Mouse (Mus musculus): Measurements from ENCODE around the gene Sbds. TPM values are rescaled to one million over a fixed set of nuclear protein-coding genes. Genes with fewer than 3 reads are reported as not detected.

Sbds gene
- total RNA-seq (2015; ENCODE audit: low replicate concordance) = 32.7 and 57.3 TPM in 2 replicates
- total RNA-seq (2017; ENCODE audit: low replicate concordance) = 58.0 and 71.3 TPM in 2 replicates

GRCm38 (mm10) chr5:130255017-130255720 is at the start of gene Sbds, which contains the start of gene Tyw1:
Gene Sbds (minus strand): TSS chr5:130255530.
Gene Tyw1 (plus strand): TSS chr5:130255619.
- ATAC-seq (replicated peaks; ENCODE audit: low FRiP score, poor library complexity, severe bottlenecking) = peak; percentile 82

DNA sequence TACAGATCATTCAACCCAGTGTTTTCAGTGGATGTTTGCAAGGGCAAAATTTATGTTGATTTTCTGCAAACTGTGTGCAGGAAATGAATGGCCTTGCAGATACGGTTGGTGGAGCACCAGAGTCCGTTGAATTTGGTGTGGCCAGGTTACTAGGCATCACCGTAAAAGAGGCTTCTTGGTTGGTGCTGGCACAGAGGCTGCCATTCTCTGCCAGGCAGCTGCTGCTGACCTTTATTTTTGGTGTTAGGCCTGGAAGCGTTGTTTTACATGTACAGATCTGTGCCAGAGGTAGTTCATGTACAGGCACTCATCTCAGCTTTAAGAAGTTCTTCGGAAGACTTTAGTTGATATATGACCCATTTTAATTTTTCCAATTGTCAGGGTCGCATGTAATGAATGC is 48.3 kb upstream of the Sbds start:
- ATAC-seq (replicated peaks; ENCODE audit: low FRiP score, poor library complexity, severe bottlenecking) = no peak

DNA sequence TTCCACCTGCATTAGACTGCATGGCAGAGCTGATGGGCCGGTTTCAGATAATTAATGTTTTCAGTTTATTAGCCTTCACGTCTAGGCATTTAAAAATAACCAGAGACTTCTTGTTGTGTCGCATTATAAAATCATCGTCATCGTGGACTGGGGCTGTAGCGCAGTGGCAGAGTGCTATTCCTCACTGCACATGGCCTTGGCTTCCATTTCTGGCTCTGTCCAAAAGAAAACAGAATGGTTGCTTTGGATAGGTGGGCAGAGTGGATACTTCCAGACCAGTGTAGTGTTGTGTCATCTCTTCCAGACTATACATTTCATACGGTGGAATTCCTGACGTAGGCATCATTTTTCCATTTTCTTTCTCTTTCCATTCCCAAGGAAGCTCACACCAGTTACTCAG is 44.2 kb upstream of the Sbds start:
- ATAC-seq (replicated peaks; ENCODE audit: low FRiP score, poor library complexity, severe bottlenecking) = no peak

DNA sequence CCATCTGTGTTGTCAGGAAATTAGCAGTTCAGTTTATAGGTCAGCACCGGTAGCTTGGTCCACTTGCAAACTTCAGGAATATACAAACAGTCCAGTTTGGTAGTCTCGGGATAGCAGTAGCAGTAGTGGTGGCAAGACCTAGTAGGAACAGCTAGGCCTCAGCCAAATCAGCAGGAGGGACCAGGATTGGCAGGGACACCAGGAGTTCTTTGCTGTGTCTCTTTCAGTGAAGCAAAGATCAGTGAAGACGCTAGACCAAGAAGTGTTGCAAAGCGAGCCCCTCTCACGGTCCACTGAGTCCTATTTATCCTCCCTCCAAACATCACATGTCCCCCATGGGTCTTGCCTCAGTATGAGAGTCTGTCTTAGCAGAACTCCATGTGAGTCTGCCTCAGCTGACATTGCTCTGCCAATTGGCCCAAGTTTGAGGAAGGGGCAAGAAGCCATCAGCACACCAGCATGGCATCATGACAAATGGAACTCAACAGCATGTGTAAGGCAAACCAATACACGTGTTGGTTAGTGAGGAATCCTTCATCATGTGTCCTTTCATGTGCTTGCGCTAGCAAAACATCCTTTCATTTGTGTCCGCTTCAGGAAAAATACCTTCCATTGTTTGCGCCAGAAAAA is 43.6 kb upstream of the Sbds start:
- no peak for ATAC-seq (replicated peaks; ENCODE audit: low FRiP score, poor library complexity, severe bottlenecking)

GRCm38 (mm10) chr5:130296071-130296470 is 40.7 kb upstream of the Sbds start:
- no peak for ATAC-seq (replicated peaks; ENCODE audit: low FRiP score, poor library complexity, severe bottlenecking)

GRCm38 (mm10) chr5:130294598-130294997 is 39.3 kb upstream of the Sbds start:
- ATAC-seq (replicated peaks; ENCODE audit: low FRiP score, poor library complexity, severe bottlenecking) = no peak

DNA sequence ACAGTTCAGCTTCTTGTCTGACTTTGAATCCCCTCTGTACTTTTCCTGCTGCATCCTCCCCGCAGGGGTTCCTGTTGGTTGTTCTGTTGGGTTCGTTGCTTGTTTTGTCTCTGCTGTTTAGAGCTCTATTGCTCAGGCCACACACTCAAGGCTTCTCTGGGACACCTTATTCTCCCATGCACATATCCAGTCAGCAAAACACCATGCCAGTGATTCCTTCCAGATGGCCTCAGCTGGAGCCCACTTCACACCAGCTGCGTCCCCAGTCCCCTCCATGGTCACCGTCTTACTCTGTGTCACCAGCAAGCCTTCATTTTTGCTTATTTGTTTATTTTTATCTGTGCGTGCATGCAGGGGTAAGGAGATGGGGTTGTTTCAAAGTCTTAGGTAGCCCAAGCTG is 38.6 kb upstream of the Sbds start:
- ATAC-seq (replicated peaks; ENCODE audit: low FRiP score, poor library complexity, severe bottlenecking) = no peak

GRCm38 (mm10) chr5:130292976-130293375 is 37.6 kb upstream of the Sbds start:
- no peak for ATAC-seq (replicated peaks; ENCODE audit: low FRiP score, poor library complexity, severe bottlenecking)

- no peak for ATAC-seq (replicated peaks; ENCODE audit: low FRiP score, poor library complexity, severe bottlenecking)
These were observed 35.4 kb upstream of the Sbds start for GRCm38 (mm10) chr5:130290775-130291174.

DNA sequence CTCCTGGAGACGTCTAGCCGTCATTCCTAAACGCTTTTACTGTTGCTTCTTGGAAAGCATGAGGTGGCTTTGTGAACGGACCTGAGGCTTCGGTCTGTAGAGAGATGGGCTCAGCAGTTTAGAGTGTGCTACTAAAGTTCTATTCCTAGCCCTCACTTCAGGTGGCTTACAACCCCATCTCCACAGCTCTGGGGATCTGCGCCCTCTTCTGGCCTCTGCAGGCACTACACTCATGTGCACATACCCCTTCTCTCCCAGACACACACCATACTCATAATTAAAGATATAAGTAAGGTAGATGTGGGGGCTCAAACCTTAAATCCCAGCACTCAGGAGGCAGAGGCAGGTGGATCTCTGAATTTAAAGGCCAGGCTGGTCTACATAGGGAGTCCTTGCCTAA is 34.9 kb upstream of the Sbds start:
- ATAC-seq (replicated peaks; ENCODE audit: low FRiP score, poor library complexity, severe bottlenecking) = no peak

DNA sequence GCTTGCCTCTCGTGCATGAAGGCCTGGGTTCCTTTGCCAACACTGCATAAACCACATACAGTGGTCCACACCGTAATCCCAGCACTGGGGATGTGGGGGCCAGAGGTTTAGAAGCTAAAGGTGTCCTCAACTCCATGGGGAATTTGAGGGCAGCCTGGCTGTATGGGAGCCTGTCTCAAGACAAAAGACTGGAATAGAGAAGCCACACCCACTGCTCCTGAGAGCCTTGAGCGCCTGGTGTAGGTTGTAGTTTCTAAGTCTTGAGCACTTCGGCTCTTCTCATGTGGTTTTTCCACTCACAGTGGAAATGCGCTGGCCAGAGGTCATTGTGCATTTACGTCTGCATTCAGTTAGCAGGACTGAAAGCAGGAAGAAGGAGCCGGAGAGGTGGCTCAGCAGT is 32.8 kb upstream of the Sbds start:
- no peak for ATAC-seq (replicated peaks; ENCODE audit: low FRiP score, poor library complexity, severe bottlenecking)

- ATAC-seq (replicated peaks; ENCODE audit: low FRiP score, poor library complexity, severe bottlenecking) = no peak
These were observed 27.9 kb upstream of the Sbds start for GRCm38 (mm10) chr5:130283079-130283732.

GRCm38 (mm10) chr5:130278011-130278472 is 22.7 kb upstream of the Sbds start:
- ATAC-seq (replicated peaks; ENCODE audit: low FRiP score, poor library complexity, severe bottlenecking) = no peak

GRCm38 (mm10) chr5:130275509-130275908 is 20.2 kb upstream of the Sbds start:
- ATAC-seq (replicated peaks; ENCODE audit: low FRiP score, poor library complexity, severe bottlenecking) = no peak

DNA sequence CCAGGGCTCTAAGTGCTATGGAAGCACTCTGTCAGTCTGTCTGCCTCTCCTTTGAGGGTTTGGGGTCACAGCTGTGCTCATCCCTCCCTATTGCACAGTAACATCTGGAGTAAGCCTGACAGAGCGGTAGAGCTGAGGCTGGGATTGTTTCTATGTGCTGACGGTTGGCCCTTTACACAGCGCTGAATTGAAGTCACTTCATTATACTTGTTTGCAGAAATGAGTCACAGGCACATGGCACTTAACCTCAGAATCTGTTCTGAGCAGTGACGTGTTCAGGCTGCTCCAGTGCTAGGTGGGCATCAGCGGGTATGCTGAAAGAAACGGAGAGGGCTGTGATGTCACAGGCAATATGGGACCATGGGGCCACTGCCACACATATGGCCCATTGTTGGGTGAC is 17.7 kb upstream of the Sbds start:
- no peak for ATAC-seq (replicated peaks; ENCODE audit: low FRiP score, poor library complexity, severe bottlenecking)

- ATAC-seq (replicated peaks; ENCODE audit: low FRiP score, poor library complexity, severe bottlenecking) = no peak
These were observed 17.0 kb upstream of the Sbds start for GRCm38 (mm10) chr5:130272344-130272743.

DNA sequence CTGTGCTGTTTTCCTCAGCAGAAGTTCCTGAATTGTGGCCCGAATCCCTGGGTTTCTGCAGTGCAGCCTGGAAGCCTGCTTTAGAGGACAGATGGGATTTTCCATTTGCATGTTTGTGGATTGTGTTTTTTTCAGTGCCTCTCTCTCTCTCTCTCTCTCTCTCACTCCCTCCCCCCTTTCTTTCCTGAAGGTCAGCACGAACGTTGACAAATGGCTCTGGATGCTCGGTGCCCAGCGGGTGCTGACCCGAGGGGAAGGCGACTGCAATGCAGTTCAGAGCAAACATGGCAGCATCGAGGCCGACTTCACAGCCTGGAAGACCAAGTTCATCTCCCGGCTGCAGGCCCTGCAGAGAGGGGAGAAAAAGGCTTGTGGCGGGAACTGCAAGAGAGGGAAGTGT is 13.6 kb upstream of the Sbds start:
- no peak for ATAC-seq (replicated peaks; ENCODE audit: low FRiP score, poor library complexity, severe bottlenecking)

DNA sequence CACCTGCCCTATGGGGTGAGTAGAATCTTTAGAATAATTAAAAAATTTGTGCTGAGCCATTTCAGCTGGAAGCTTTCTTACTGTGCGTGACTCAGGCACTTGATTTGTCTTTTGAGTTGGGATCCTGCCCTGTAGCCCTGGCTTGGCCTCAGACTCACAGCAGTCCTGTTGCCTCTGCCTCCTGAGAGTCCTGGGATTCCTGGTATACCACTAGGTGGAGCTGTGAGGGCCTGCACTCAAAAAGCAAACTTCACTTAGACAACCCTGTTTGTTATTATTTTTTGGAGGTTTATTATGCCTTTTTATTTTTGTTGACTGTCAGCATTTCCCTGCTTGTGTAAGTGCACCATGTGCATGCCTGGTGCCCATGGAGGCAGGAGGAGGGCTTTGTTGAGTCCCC is 12.0 kb upstream of the Sbds start:
- no peak for ATAC-seq (replicated peaks; ENCODE audit: low FRiP score, poor library complexity, severe bottlenecking)

DNA sequence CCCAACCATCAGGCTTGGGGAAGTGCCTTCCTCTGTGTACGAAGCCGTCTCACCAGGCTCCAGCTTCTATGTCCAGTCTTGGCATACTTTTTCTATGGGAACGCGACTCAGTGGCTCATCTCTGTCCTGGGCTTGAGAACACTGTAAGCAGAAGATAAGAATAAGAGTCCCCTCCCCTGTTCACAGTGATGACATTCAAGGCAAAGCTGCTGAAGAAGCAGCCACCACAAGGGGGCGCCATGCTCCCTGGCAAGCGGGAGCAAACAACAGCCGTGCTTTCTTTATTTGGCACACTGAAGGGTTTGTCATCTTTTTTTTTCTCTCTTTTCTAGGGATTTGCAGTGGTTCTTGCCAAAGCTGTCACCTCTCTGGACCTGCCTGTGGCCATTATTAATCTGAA is 11.3 kb upstream of the Sbds start:
- ATAC-seq (replicated peaks; ENCODE audit: low FRiP score, poor library complexity, severe bottlenecking) = peak; percentile 68

DNA sequence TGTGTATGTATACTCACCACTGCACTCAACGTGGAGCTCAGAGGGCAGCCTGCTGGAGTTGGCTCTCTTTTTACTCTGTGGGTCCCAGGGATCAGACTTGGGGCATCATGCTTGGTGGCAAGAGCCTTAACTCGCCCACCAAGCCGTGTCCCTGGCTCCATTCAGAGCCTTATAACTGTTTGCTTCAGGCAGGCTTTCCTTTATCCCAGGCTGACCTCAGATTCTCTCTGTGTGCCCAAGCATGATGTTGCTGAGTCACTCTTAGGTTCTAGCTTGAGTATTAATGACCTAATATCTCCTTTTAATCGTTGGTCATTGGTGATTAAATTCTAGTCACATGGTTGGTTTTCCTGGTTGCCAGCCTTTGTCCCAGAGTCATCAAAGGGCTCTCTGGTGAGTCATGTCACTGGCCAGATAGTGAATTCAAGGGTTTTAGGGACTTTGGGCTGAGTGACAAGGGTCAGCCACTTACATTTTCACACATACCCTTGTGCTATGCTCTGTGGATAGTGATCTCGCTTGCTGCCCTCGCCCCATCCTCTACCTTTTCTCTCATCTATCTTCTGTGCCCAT is 9.2 kb upstream of the Sbds start:
- ATAC-seq (replicated peaks; ENCODE audit: low FRiP score, poor library complexity, severe bottlenecking) = no peak

GRCm38 (mm10) chr5:130263454-130263853 is 8.1 kb upstream of the Sbds start:
- ATAC-seq (replicated peaks; ENCODE audit: low FRiP score, poor library complexity, severe bottlenecking) = no peak
